Mouse (Mus musculus): ENCODE measurements around the gene Fam166b. TPM values are rescaled to one million over a fixed set of nuclear protein-coding genes. Genes with fewer than 3 reads are reported as not detected.
A peak's percentile ranks its signal among the peaks of the same experiment; 100 is the strongest.

Fam166b gene
- polyA plus RNA-seq, 1 experiment = 1.3 TPM

DNA sequence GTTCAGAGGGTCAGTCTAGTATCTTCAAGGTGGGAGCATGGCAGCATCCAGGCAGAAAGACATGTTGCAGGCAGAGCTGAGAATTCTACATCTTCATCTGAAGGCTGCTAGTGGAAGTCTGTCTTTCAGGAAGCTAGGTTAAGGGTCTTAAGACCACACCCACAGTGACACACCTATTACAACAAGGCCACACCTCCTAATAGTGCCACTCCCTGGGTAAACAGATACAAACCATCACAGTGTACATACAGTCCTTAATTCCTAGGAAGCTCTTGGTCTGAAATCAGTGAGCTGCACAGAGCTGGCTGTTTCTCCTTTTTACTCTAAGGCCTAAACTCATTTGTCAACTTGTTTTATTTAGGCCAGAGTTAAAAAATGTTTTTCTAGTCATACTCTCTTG lies 42.0 kb downstream of the Fam166b start:
- Histone ChIP-seq H3K4me1 (ENCODE audit: control insufficient read depth, insufficient read depth, low read length) (peaks cover 17% of the 10 kb centered on the region; the same call in 1 of the 2 replicates), H3K27me3 (replicated peaks; ENCODE audit: control insufficient read depth, insufficient read depth, low read length) (no peaks in the 10 kb centered on the region), H3K4me3 (ENCODE audit: insufficient read depth, low read depth, low read length) (no peak overlapping the region), H3K36me3 (ENCODE audit: control insufficient read depth, insufficient read depth, low read length) (no peaks in the 10 kb centered on the region), H3K27ac (ENCODE audit: insufficient read depth, low read depth, low read length) (no peak overlapping the region)
- no peak for DNase-seq
- TF ChIP-seq CTCF (conservative IDR thresholded peaks at IDR 0.05; ENCODE audit: insufficient read depth, insufficient read length, low read depth, low read length) = no peak
- no peak for TF ChIP-seq POLR2A (IDR thresholded peaks at IDR 0.05; ENCODE audit: low read depth, low read length)

DNA sequence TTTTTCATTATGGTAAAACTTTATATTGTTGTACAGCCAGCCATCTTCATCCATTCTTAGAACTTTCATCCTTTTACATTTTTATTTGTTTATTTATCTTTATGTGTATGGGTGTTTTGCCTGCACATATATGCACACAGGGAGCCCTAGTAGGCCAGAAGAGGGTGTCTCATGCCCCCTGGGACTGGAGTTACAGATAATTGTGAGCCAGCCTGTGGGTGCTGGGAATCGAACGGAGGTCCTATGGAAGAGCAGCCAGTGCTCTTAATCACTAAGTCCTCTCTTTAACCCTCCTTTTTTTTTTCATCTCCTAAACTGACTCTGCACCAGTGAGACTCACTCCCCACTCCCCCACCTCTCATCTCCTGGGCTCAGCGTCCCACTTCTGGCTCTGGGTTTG lies 44.4 kb downstream of the Fam166b start:
- Histone ChIP-seq H3K4me1 (ENCODE audit: control insufficient read depth, insufficient read depth, low read length) (peaks cover 9% of the 10 kb centered on the region; the same call in 1 of the 2 replicates), H3K4me3 (ENCODE audit: insufficient read depth, low read depth, low read length) (no peak overlapping the region), H3K27ac (ENCODE audit: insufficient read depth, low read depth, low read length) (no peak overlapping the region)

DNA sequence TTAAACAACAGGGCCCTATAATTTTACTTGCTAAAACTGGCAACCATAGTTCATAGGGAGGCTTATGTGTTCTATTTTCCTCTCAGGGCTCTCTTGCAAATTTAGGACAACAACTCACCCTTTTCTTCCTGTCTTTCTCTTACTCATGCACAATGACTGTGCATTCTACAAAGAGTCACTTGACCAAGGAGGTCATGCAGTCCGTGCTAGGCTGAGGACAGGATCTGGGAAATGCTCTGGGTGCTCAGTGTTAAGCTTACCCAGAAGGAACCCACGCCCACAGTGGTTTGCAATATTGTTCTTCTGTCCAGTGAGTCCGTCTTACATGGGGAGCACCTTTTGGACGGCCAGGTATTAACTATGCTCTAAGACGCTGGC lies 44.9 kb downstream of the Fam166b start:
- Histone ChIP-seq H3K4me3 (ENCODE audit: insufficient read depth, low read depth, low read length) (no peak overlapping the region), H3K27ac (ENCODE audit: insufficient read depth, low read depth, low read length) (peak overlapping the region; percentile 58), H3K4me1 (ENCODE audit: control insufficient read depth, insufficient read depth, low read length) (peaks cover 8% of the 10 kb centered on the region; the same call in 1 of the 2 replicates), H3K36me3 (ENCODE audit: control insufficient read depth, insufficient read depth, low read length) (no peaks in the 10 kb centered on the region), H3K27me3 (replicated peaks; ENCODE audit: control insufficient read depth, insufficient read depth, low read length) (no peaks in the 10 kb centered on the region)
- TF ChIP-seq CTCF (conservative IDR thresholded peaks at IDR 0.05; ENCODE audit: insufficient read depth, insufficient read length, low read depth, low read length) = no peak
- no peak for TF ChIP-seq POLR2A (IDR thresholded peaks at IDR 0.05; ENCODE audit: low read depth, low read length)
- 60% methylated on average over 5 of the region's 5 CpGs for WGBS
- DNase-seq = peak; percentile 42

More for the DNA sequence above, 44.4 kb downstream of the Fam166b start:
- no peak for DNase-seq
- Histone ChIP-seq H3K27me3 (replicated peaks; ENCODE audit: control insufficient read depth, insufficient read depth, low read length) (no peaks in the 10 kb centered on the region), H3K36me3 (ENCODE audit: control insufficient read depth, insufficient read depth, low read length) (no peaks in the 10 kb centered on the region)
- 92% methylated on average over 3 of the region's 3 CpGs for WGBS
- TF ChIP-seq CTCF (conservative IDR thresholded peaks at IDR 0.05; ENCODE audit: insufficient read depth, insufficient read length, low read depth, low read length) (no peak), POLR2A (IDR thresholded peaks at IDR 0.05; ENCODE audit: low read depth, low read length) (no peak)

DNA sequence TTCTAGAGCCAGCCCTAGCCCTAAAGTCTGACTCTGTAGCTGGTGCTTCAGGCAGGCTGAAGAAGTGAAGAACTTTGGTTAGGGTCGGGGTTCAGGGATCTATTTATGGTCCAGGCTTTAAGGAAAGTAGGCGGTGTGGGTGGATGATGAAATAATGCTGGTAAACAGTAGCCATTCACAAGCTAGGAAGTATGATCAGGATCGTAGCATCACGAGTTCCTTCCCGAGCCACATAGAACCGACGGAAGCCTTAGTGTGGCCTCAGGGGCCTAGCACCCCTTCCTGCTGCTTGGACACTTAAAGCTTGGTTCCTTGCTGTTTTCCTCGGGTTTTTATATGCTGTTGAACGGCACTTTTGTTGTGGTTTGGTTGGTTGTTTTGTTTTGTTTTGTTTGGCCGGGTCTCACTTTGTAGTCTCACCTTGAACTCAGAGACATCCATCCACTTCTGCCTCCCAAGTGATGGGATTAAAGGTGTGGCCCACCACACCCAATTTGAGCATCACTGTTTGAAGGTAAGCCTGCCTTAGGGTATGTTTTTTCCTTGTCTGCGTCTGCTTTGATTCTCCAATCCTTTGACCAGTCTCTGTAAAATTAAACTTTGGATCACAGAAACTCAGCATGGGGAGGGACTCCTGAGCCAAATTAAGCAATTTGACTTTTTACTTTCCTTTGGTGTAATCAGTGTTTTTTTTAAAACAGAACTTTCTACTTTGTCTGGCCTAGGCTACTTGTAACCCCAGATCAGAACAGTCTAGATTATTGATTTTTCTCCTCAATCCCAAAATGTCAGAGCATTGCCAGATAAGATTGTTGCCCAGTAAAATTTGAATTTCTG lies 45.5 kb downstream of the Fam166b start:
- H3K4me3 ChIP-seq (ENCODE audit: insufficient read depth, low read depth, low read length) = peak overlapping the region; percentile 12
- peak overlapping the region; percentile 67 for H3K27ac ChIP-seq (ENCODE audit: insufficient read depth, low read depth, low read length)
- H3K36me3 ChIP-seq (ENCODE audit: control insufficient read depth, insufficient read depth, low read length) = no peaks in the 10 kb centered on the region
- DNase-seq = peak; percentile 50
- no peaks in the 10 kb centered on the region for H3K27me3 ChIP-seq (replicated peaks; ENCODE audit: control insufficient read depth, insufficient read depth, low read length)
- WGBS = 24% methylated on average over 11 of the region's 11 CpGs
- peaks cover 8% of the 10 kb centered on the region; the same call in 1 of the 2 replicates for H3K4me1 ChIP-seq (ENCODE audit: control insufficient read depth, insufficient read depth, low read length)
- TF ChIP-seq CTCF (conservative IDR thresholded peaks at IDR 0.05; ENCODE audit: insufficient read depth, insufficient read length, low read depth, low read length) = no peak
- TF ChIP-seq POLR2A (IDR thresholded peaks at IDR 0.05; ENCODE audit: low read depth, low read length) = no peak

DNA sequence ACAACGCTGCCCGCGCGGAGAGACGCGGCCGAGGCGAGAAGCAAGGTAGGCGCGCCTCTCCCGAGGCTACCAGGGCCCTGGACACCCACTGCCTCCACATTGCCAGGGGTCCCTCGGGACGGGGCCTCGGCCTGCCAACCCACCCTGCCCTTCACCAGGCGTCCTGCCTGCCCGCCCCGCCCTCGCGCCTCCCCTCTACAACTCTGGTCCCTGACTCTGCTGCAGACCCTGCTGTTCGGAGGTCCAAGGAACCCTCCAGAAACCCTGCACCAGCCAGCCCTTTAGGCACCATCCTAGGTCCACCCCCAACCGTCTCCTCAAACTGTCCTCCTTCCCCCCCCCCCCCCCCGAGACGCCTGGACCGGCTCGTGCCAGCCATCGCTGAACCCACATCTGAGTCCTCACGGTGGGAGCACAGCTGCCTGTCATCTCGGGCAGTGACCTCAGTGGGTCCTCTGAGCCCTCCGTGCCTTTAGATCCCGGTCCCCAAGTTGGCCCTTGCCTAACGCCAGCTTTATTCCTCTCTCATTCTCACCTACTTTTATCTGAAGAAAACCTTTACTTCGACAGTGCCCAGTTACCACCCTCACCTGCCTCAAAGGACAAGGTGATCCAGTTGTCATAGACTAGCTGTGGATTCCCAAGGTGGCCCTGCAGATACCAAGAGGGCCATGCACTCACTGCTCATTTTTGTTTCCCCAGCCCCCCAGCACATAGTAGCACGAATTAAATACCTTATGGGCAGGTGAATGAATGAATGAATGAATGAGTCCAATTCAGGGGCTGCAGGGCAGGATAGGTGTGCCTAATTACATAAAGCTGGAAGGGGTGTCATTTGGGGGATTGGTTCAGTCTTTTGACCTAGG lies 46.5 kb downstream of the Fam166b start:
- no peak for DNase-seq
- Histone ChIP-seq H3K36me3 (ENCODE audit: control insufficient read depth, insufficient read depth, low read length) (no peaks in the 10 kb centered on the region), H3K4me3 (ENCODE audit: insufficient read depth, low read depth, low read length) (peak overlapping the region; percentile 93), H3K27ac (ENCODE audit: insufficient read depth, low read depth, low read length) (peak overlapping the region; percentile 93), H3K27me3 (replicated peaks; ENCODE audit: control insufficient read depth, insufficient read depth, low read length) (no peaks in the 10 kb centered on the region), H3K4me1 (ENCODE audit: control insufficient read depth, insufficient read depth, low read length) (peaks cover 8% of the 10 kb centered on the region; the same call in 1 of the 2 replicates)
- 2% methylated on average over 29 of the region's 33 CpGs for WGBS
- TF ChIP-seq POLR2A (IDR thresholded peaks at IDR 0.05; ENCODE audit: low read depth, low read length) = no peak
- no peak for TF ChIP-seq CTCF (conservative IDR thresholded peaks at IDR 0.05; ENCODE audit: insufficient read depth, insufficient read length, low read depth, low read length)

DNA sequence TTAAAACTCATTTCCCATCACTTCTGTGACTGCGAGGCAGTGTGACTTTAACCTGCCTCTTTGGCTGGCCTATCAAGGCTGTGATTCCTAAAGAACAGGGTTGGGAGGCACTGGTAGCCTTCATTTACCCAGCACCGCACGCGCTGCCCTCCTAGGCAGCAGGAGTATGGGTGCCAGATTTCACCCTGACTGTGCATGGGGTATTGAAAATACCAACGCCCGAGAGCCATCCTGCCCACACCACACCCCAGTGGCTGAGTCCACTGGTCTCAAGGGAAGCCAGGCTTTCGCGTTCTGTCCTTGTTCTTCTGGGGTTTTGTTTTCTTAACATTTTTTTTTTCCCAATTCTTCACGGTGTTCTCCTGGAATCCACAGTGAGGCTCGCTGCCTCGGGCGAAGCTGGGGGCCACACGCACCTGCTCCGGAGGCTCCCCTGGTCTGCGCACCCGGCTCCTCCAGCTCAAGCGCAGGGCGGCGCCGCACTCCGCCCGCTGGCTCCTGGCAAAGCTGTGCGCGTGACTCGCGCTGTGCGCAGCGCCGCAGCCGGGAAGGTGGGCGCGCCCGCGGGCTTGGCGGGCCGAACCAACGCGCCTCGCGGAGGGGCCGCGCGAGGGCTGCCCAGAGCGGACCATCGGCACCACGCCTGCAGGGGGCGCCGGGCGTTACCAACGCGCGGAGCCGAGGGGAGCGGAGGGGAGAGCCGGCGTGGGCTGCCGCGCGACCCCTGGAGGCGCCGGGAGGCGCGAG lies 47.4 kb downstream of the Fam166b start, which contains the start of gene Rusc2:
TSS of gene Rusc2 (plus strand) at position 572 of the 747 bp plus-strand sequence.
- under 1% methylated on average over 61 of the region's 63 CpGs for WGBS
- DNase-seq = peak; percentile 93
- peaks cover 8% of the 10 kb centered on the region; the same call in 1 of the 2 replicates for H3K4me1 ChIP-seq (ENCODE audit: control insufficient read depth, insufficient read depth, low read length)
- peak within 1 kb of the TSS; percentile 93 for H3K27ac ChIP-seq (ENCODE audit: insufficient read depth, low read depth, low read length)
- H3K36me3 ChIP-seq (ENCODE audit: control insufficient read depth, insufficient read depth, low read length) = no peaks in the 10 kb centered on the region
- peak within 1 kb of the TSS; percentile 93 for H3K4me3 ChIP-seq (ENCODE audit: insufficient read depth, low read depth, low read length)
- no peaks in the 10 kb centered on the region for H3K27me3 ChIP-seq (replicated peaks; ENCODE audit: control insufficient read depth, insufficient read depth, low read length)
- peak; percentile 33 for TF ChIP-seq CTCF (conservative IDR thresholded peaks at IDR 0.05; ENCODE audit: insufficient read depth, insufficient read length, low read depth, low read length)
- no peak for TF ChIP-seq POLR2A (IDR thresholded peaks at IDR 0.05; ENCODE audit: low read depth, low read length)
